Mouse (Mus musculus): ENCODE results near the gene Prmt8.

DNA sequence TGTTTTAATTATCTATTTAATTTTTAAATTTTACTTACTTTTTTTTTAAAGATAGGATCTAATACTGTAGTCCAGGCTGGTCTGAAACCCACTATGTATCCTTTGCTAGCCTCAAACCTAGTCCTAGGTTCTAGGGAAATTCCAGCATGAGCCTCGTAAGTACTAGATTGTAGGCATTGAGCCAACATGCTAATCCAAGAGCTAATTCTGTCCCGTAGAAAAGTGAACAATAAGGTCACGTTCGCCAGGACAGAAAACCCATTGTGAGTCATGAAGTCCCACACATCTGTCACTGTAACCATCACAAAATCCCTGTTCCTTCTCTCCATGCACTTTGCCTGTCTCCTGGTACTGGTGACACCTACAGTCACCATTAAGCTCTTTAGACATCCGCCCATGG is 53.8 kb downstream of the Prmt8 start:
- TF ChIP-seq CTCF (IDR thresholded peaks at IDR 0.05; ENCODE audit: borderline replicate concordance, control insufficient read depth, extremely low read depth, insufficient read depth, low read length, poor library complexity) (no peak), POLR2A (IDR thresholded peaks at IDR 0.05; ENCODE audit: control insufficient read depth, extremely low read depth, insufficient read depth, low read length, poor library complexity) (no peak)
